Mouse (Mus musculus): ENCODE results near the gene Tmem246.
A peak's percentile ranks its signal among the peaks of the same experiment; 100 is the strongest.
"Not testable (repeated sequence)": the region's sequence is repeated elsewhere in the genome, so short reads cannot be mapped to it uniquely, and the experiment has no call there.

Tmem246 gene

DNA sequence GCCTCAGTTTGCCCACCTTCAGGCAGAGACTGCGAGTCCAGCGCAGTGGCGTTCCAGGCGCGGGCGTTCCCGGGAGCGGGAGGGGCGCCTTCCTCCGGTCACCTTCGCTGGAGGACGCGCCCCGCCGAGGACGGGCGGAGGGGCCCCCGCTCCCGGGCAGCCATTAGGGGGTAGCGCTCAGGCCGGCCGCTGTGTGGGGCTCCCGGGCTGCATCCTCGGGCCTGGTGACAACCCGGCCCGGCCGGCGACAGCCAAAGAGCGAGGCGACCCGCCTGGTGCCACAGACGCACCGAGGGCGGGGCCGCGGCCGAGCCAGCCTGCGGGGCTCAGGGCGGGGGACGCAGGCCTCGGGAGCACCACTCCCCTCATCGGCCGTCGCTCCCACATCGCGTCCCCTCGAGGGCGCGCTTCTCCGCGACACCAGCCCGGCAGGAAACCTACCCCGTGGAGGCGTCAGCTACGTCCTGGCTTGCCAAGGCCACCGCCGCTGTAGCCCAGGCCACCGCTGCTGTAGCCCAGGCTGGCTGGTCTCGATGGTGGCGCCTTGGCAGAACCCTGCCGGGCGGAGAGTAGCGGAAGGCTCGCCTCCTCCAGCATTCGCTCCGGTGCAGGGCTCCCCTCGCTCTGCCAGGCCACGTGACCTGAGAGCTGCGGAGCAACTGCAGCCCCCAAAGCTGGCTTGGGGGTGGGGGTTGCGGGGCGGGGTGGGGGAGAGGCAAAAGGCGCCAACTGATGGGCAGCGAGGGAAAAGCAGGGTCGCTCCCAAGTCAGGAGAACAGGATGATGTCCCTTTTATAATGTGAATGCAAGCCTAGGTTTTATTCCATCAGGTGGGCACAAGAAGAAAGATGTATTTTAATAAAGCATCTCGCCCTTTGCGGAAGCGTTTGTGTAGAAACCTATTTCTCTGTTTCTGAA lies at the start of gene Tmem246:
Gene Tmem246, minus strand, starts transcription at position 694 of the 918 bp plus-strand sequence.
- DNase-seq (ENCODE audit: low spot score in 2 of 2), result peak; percentile 38 to 75

- DNase-seq (ENCODE audit: low spot score in 2 of 2), result no peak
Observed at GRCm38 (mm10) chr4:49639913-49640312, 42.2 kb upstream of the Tmem246 start.

DNA sequence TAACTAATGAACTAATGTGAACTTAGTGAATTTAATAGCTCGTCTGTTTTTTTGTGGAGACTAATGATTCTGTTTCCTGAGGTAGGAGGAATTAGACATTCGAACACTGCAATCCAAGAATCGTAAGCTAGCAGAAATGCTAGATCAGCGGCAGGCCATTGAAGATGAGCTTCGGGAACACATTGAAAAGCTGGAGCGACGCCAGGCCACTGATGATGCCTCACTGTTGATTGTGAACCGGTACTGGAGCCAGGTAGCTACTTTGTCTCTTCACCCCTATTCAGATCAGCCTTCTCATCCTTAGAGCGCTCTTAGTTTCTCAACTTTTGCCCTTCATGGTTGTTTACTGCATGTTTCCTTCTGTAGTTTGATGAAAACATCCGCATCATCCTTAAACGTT lies 40.1 kb upstream of the Tmem246 start:
- DNase-seq (ENCODE audit: low spot score in 2 of 2), result no peak

- peak in 1 of 2 experiments; percentile 23 for DNase-seq (ENCODE audit: low spot score in 2 of 2)
Observed at GRCm38 (mm10) chr4:49632139-49632481, 34.4 kb upstream of the Tmem246 start.

DNA sequence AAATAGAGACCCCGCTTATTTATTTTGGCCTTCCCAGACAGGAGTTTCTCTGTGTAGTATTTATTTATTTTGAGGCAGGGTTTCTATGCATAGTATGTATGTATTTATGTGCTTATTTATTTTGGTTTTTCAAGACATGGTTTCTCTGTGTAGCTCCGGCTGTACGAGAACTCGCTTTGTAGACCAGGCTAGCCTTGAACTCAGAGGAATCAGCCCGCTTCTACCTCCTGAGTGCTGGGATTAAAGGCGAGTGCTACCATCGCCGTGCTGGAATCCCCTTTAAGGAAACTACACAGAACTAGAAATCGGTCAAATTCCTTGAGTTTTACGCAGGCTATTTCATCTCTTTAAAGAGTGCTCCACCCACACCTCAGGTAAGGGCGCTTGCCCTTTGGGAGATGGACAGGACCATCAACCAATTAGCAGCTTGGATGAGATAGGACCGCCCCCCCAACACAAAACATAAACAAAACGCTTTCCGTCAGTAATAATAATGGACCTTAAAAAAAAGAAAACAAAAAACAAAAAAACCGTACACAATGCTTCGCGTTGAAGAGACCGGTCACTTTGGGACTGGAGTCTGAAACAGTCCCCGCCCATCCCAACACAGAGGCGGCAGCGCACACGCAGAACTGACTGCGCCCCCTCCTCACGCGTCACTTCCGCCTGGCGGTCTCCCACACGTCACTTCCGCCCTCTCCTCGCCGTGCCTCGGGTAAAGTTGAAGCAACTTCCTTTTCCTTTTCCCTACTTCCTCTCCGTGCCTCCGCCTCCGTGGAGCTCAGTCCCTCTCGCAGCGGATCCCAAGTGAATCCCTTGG lies 33.9 kb upstream of the Tmem246 start, which contains the start of gene Rnf20:
Gene Rnf20, plus strand, starts transcription at position 688 of the 820 bp plus-strand sequence.
- peak; percentile 88 to 94 for DNase-seq (ENCODE audit: low spot score in 2 of 2)

DNA sequence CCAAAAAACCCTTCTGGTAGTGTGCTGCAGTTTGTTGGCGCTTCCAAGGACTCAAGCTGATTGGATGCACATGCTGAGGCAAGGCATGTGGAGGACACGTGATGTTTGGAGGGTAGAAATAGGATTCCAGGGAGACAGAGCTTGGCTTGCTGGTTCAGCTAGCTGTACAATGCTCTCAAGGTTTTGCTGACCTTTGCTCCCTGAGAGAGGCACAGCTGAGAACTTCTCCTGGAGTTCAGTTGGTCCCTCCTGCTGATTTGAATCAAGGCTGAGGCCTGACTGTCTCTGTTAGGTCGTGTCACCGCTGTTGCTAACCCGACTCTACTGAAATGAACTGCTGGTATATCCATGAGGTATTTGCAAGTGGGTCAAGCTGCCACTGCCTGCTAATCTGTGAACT lies 31.3 kb upstream of the Tmem246 start:
- no peak for DNase-seq (ENCODE audit: low spot score in 2 of 2)

- DNase-seq (ENCODE audit: low spot score in 2 of 2), result peak; percentile 50 to 76
Observed at GRCm38 (mm10) chr4:49626973-49627372, 29.3 kb upstream of the Tmem246 start.

GRCm38 (mm10) chr4:49624969-49625368 lies 27.3 kb upstream of the Tmem246 start:
- DNase-seq (ENCODE audit: low spot score in 2 of 2), result not testable (repeated sequence)

DNA sequence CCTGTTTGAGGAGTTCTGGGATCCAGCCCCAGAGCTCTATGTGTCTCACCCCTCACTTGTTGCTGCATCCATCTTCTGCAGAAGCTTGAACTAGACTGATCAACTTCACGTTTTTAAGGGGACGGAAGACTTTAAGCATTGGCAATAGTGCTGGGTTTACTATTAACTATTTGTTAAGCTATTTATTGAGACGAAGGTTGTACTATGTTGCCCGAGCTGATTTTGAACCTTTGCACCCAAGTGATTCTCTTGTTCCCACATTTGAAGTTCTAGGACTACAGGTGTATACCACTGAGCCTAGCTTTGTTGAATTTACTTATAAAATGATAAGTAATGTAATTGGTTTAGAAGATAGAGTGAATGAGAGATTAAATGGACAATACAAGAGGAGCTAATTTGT lies 26.2 kb upstream of the Tmem246 start:
- DNase-seq (ENCODE audit: low spot score in 2 of 2), result no peak

- DNase-seq (ENCODE audit: low spot score in 2 of 2), result no peak
Observed at GRCm38 (mm10) chr4:49622272-49622671, 24.6 kb upstream of the Tmem246 start.

GRCm38 (mm10) chr4:49619861-49620260 lies 22.2 kb upstream of the Tmem246 start:
- DNase-seq (ENCODE audit: low spot score in 2 of 2), result not testable (repeated sequence)

GRCm38 (mm10) chr4:49616924-49617323 lies 19.2 kb upstream of the Tmem246 start:
- DNase-seq (ENCODE audit: low spot score in 2 of 2), result no peak

GRCm38 (mm10) chr4:49605459-49605858 lies 7.8 kb upstream of the Tmem246 start:
- no peak for DNase-seq (ENCODE audit: low spot score in 2 of 2)

- no peak for DNase-seq (ENCODE audit: low spot score in 2 of 2)
Observed at GRCm38 (mm10) chr4:49604616-49605015, 6.9 kb upstream of the Tmem246 start.

GRCm38 (mm10) chr4:49604016-49604546 lies 6.4 kb upstream of the Tmem246 start:
- no peak for DNase-seq (ENCODE audit: low spot score in 2 of 2)

GRCm38 (mm10) chr4:49603161-49603560 lies 5.5 kb upstream of the Tmem246 start:
- DNase-seq (ENCODE audit: low spot score in 2 of 2), result no peak

DNA sequence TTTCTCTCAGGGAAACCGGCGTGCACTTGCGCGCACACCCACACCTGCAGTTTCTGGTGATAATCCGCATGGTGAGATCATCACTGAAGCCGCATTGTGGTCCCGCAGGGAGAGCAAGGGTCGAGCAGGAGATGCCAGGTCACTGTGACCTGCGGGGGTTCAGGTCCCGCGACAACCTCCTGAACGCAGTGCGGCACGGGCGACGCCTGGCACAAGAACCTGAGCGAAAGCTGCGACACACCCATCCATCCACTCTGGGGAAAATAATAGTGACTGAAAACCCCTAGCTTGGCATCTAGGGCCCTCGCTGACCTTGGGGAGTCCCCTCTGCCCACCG lies 862 bp downstream of the Tmem246 start:
- peak in 1 of 2 experiments; percentile 39 for DNase-seq (ENCODE audit: low spot score in 2 of 2)

GRCm38 (mm10) chr4:49590152-49590551 lies 7.5 kb downstream of the Tmem246 start:
- no peak for DNase-seq (ENCODE audit: low spot score in 2 of 2)

DNA sequence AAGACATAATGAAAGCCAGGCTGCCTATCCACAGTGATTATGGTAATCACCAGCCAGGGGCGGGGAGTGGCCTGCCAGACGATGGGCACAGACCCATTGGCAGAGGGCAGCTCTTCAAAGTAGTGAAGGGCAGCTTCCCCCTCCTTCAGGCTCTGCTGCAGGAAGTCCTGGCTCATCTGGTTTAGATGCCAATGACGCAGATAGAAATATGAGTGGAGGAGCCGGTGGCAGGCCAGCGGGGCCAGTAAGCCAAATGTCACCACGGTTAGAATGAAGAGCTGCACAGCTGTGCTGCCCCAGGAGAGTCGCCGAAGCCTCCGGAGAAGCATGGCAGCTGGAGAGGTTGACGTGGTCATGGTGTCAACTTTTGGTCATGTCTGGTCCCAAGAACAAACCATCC lies 10.9 kb downstream of the Tmem246 start:
- DNase-seq (ENCODE audit: low spot score in 2 of 2), result no peak

GRCm38 (mm10) chr4:49585524-49586101 lies 12.1 kb downstream of the Tmem246 start:
- DNase-seq (ENCODE audit: low spot score in 2 of 2), result no peak

- no peak for DNase-seq (ENCODE audit: low spot score in 2 of 2)
Observed at GRCm38 (mm10) chr4:49583965-49584831, 13.5 kb downstream of the Tmem246 start.
